Mouse (Mus musculus) layer of hippocampus, postnatal 25 days (tissue): ENCODE results near the gene Tnni1. TPM values are rescaled to one million over a fixed set of nuclear protein-coding genes. Genes with fewer than 3 reads are reported as not detected.

Experiments
- total RNA-seq, 2 experiments: library from RNA; stranded (reverse); gene quantifications; 2 replicates each; pipeline ENCODE4 v1.2.3; 2021

Tnni1 gene
- total RNA-seq, 2 experiments from 2014 or later = 4.1 to 5.9 TPM

Other genes starting within 250 kb of the Tnni1 start
- gene Nav1, start 172.1 kb upstream of the Tnni1 start, total RNA-seq = 10 to 100 TPM; 64.2 to 96.4 TPM
- 100 to 1,000 TPM; 197 to 219 TPM for gene Csrp1, start 59.4 kb upstream of the Tnni1 start, total RNA-seq
- 10 to 100 TPM; 17.2 to 22.7 TPM for gene Phlda3, start 13.3 kb upstream of the Tnni1 start, total RNA-seq
- gene Lad1, start 39.2 kb downstream of the Tnni1 start, total RNA-seq = 1 to 10 TPM; 1.3 to 2.0 TPM
- 1 to 10 TPM; 1.3 to 1.6 TPM for gene Tnnt2, start 56.9 kb downstream of the Tnni1 start, total RNA-seq
- gene Pkp1, start 139.8 kb downstream of the Tnni1 start, total RNA-seq = not detected
- gene Igfn1, start 226.9 kb downstream of the Tnni1 start, total RNA-seq = under 1 TPM; 0.23 to 0.25 TPM
- 10 to 100 TPM; 66.8 to 80.8 TPM for gene Tmem9, start 228.7 kb downstream of the Tnni1 start, total RNA-seq